Mouse (Mus musculus) adrenal gland, postnatal 4 days (tissue): Measurements from ENCODE around the gene Crip2. TPM values are rescaled to one million over a fixed set of nuclear protein-coding genes. Genes with fewer than 3 reads are reported as not detected.

ENCODE experiments used
- DNase-seq, 2 experiments: peaks; one replicate each; pipeline ENCODE4 v3.0.0; 2021 to 2022; ENCODE audit warnings: low spot score in 2 of 2, mixed read lengths in 2 of 2
- total RNA-seq, 2 experiments: library from RNA; stranded (reverse); gene quantifications; 2 replicates each; pipeline ENCODE4 v1.2.3; 2021

Crip2 gene
- total RNA-seq, 2 experiments from 2014 or later = 109 to 110 TPM

GRCm38 (mm10) chr12:113176960-113177725 is 37.1 kb downstream of the Crip2 start:
- no peak for DNase-seq

DNA sequence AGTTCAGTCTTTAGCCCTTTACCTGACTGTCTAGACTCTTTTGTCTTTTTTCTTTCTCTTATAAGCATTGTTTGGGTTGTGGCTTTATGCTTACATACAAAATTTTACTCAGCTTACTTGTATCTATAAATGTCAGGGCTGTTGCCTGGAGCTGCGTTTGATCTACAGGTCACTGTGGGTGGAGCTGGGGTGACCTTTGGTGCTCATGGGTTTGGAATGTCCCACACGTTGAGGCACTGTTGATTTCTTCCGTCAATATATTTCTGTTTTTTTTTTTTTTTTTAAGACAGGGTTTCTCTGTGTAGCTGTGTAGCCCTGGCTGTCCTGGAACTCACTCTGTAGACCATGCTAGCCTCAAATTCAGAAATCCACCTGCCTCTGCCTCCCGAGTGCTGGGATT is 41.0 kb downstream of the Crip2 start:
- no peak for DNase-seq

- DNase-seq = no peak
These were observed 44.9 kb downstream of the Crip2 start for GRCm38 (mm10) chr12:113184945-113185344.

GRCm38 (mm10) chr12:113185442-113186291 is 45.6 kb downstream of the Crip2 start, which contains the start of gene Tmem121:
TSS of gene Tmem121 (plus strand) at chr12:113185930.
- DNase-seq = no peak

- no peak for DNase-seq
These were observed 46.4 kb downstream of the Crip2 start for GRCm38 (mm10) chr12:113186326-113187010.

DNA sequence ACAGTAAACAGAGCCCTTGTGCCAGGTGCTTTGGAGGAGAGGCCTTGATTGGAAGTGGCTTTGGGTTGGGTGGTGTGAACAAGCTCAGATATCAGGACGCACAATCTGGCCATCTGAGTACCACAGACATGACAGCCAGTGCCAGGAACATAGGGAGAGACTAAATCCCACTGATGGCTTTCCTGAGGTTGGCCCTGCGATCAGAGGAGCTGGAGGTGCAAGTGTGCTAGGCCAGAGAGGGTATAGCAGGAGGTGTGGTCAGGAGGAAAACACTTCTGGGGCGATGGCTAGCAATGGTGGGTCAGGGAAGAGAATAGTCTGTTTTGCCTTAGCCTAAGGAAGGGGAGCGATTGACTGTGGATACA is 47.0 kb downstream of the Crip2 start:
- DNase-seq = no peak

GRCm38 (mm10) chr12:113187584-113188295 is 47.7 kb downstream of the Crip2 start:
- peak; percentile 57 to 69 for DNase-seq

DNA sequence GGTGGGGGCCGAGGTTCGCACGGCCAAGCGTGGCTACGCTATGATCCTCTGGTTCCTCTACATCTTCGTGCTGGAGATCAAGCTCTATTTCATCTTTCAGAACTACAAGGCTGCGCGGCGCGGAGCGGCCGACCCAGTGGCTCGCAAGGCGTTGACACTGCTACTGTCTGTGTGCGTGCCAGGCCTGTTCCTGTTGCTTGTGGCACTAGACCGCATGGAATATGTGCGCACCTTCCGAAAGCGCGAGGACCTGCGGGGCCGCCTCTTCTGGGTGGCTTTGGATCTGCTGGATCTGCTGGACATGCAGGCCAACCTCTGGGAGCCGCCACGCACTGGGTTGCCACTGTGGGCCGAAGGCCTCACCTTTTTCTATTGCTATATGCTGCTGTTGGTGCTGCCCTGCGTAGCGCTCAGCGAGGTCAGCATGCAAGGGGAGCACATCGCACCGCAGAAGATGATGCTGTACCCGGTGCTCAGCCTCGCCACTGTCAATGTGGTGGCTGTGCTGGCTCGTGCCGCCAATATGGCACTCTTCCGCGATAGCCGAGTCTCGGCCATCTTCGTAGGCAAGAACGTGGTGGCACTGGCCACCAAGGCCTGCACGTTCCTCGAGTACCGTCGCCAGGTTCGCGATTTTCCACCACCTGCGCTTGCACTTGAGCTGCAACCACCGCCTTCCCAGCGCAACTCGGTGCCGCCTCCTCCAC is 48.5 kb downstream of the Crip2 start:
- no peak for DNase-seq

- DNase-seq = no peak
These were observed 53.4 kb downstream of the Crip2 start for GRCm38 (mm10) chr12:113193423-113193822.

Other genes starting within 250 kb of the Crip2 start
- gene Jag2, start 210.5 kb upstream of the Crip2 start, total RNA-seq = 10 to 100 TPM; 15.2 to 18.3 TPM
- gene Nudt14, start 198.1 kb upstream of the Crip2 start, total RNA-seq = 10 to 100 TPM; 42.1 to 46.3 TPM
- 10 to 100 TPM; 27.1 to 29.2 TPM for gene Btbd6, start 163.8 kb upstream of the Crip2 start, total RNA-seq
- 10 to 100 TPM; 81.9 to 82.9 TPM for gene Brf1, start 139.5 kb upstream of the Crip2 start, total RNA-seq
- gene Pacs2, start 125.7 kb upstream of the Crip2 start, total RNA-seq = 10 to 100 TPM; 46.0 to 50.4 TPM
- under 1 TPM; 0.73 TPM for gene Tex22, start 65.7 kb upstream of the Crip2 start, total RNA-seq
- 100 to 1,000 TPM; 129 to 138 TPM for gene Mta1, start 42.0 kb upstream of the Crip2 start, total RNA-seq
- 100 to 1,000 TPM; 129 to 134 TPM for gene Crip1, start 6.1 kb downstream of the Crip2 start, total RNA-seq
- 10 to 100 TPM in 1 of 2 experiments, 1 to 10 TPM in 1; 7.1 to 10.3 TPM for gene Tedc1, start 16.2 kb downstream of the Crip2 start, total RNA-seq
- gene Tmem121, start 45.7 kb downstream of the Crip2 start, total RNA-seq = 1 to 10 TPM; 4.8 to 7.3 TPM